Mouse (Mus musculus): ENCODE results near the gene Gcdh.

The Gcdh gene

DNA sequence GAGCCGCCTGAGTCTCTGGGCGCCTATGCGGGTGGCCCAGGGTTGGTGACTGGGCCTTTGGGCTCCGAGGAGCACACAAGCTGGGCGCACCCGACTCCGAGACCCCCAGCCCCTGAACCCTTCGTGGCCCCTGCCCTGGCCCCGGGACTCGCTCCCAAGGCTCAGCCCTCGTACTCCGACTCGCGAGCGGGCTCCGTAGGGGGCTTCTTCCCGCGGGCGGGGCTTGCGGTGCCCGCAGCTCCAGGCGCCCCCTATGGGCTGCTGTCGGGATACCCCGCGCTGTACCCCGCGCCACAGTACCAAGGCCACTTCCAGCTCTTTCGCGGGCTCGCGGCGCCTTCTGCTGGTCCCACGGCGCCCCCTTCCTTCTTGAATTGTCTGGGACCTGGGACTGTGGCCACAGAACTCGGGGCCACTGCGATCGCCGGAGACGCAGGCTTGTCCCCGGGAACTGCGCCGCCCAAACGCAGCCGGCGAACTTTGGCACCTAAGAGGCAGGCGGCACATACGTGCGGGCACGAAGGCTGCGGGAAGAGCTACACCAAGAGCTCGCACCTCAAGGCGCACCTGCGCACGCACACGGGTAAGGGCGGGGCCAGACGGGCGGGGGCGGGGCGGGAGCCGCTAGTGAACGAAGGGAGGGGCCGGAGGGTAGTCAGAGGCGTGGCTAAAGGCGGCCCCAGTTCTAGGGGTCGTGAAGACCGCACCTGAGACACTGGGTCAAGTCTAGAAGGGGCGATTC, 9.4 kb upstream of the Gcdh start:
- POLR2A ChIA-PET = interaction anchor here (0.5 to 6.7 kb wide), 141 partner anchors 8 to 1208 kb away, joined by 3 to 200 read pairs (median 5); partner anchors contain the start of genes Calr (in 4 of the 4), Gcdh (in 4 of the 4), Dhps (in 3 of the 4) and Rad23a (in 3 of the 4)
- CTCF ChIA-PET = interaction anchor here (0.5 to 3.5 kb wide), 102 partner anchors 9 to 837 kb away, joined by 3 to 54 read pairs (median 4); partner anchors contain the start of genes Farsa (in 3 of the 4), Gcdh (in 3 of the 4), Syce2 (in 3 of the 4) and Calr (in 2 of the 4)

DNA sequence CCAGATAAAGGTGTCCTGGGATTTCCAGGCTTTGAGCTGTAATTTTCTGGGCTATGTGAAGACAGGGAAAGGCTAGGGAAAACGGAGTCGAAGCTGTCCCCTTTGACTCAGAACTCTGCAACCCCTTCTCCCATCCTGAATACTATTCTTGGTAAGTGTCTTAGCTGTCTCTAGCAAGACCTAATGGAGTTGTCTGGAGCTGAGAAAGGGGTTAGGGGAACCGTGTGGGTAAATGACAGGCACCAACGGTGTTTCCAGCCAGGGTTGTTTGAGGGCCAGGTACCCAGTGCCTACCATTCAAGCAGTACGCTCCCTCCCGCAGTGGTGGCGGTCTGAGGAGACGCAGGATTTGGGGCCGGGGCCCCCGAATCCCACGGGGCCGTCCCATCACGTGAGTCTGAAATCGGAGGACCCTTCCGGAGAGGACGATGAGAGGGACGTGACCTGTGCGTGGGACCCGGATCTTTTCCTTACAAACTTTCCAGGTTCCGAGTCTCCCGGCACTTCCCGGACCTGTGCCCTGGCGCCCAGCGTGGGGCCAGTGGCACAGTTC, 8.7 kb upstream of the Gcdh start:
- CTCF ChIA-PET = interaction anchor here (0.6 to 3.5 kb wide), 73 partner anchors 9 to 366 kb away, joined by 3 to 54 read pairs (median 5); partner anchors contain the start of genes Farsa (in 3 of the 4), Gcdh (in 3 of the 4), Syce2 (in 3 of the 4) and Calr (in 2 of the 4)

DNA sequence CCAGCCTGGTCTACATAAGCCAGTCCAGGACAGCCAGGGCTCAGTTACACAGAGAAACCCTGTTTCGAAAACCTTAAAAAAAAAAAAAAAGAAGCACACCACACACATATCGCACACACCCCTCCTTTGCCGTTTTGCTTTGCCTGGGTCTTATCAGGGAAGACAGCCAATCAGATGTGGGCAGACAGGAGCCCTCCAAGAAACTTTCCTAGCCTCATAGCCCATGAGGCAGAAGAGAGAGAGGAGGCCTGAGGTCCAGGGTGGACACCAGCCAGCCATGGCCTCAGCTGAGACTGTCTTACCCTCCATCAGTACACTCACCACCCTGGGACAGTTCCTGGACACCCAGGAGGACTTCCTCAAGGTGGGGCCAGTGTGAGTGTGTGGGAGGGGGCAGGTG, 8.0 kb upstream of the Gcdh start, which contains the start of gene Klf1:
Klf1 (plus strand) TSS at position 177 of the 400 bp plus-strand sequence.
- CTCF ChIA-PET = interaction anchor here in 3 of 4 experiments (1.2 to 3.5 kb wide), 9 partner anchors 8 to 316 kb away, joined by 3 to 54 read pairs (median 12); partner anchors contain the start of genes Gcdh (in 2 of the 3) and Syce2 (in 1 of the 3)
- POLR2A ChIA-PET = interaction anchor here in 3 of 4 experiments (0.5 to 6.7 kb wide), 32 partner anchors 9 to 245 kb away, joined by 3 to 200 read pairs (median 14); partner anchors contain the start of genes Calr (in 2 of the 3), Gcdh (in 2 of the 3), Syce2 (in 2 of the 3) and Dhps (in 1 of the 3)

More for the DNA sequence above, 8.7 kb upstream of the Gcdh start:
- POLR2A ChIA-PET = interaction anchor here (0.5 to 6.7 kb wide), 100 partner anchors 9 to 570 kb away, joined by 3 to 200 read pairs (median 7); partner anchors contain the start of genes Gcdh (in 4 of the 4), Calr (in 3 of the 4), Rad23a (in 3 of the 4) and Dhps (in 2 of the 4)

DNA sequence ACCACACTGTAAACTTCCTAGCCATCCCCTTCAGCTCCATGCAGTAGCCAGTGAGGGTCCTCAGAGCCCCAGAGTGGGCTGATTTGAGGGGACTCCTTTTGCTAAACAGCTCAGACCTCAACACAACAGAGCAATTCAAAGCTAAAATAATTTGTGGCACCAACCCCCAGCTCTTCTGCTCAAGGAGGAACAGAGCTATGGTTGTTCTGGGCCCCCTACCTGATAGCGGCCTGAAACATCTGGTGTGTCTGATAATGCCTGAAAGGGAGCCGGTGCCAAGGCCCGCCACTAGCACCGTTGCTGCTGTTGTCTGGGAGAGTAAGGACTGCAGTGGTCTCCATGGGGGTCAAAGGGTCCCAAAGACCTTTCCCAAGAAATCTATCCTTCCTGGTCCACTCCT, 7.3 kb upstream of the Gcdh start:
- ChIA-PET CTCF (interaction anchor here in 1 of 4 experiments (0.6 to 1.0 kb wide), 3 partner anchors 12 to 253 kb away, joined by 3 to 4 read pairs (median 3); no protein-coding TSS in a partner anchor), POLR2A (interaction anchor here in 3 of 4 experiments (0.6 to 5.3 kb wide), 14 partner anchors 9 to 171 kb away, joined by 3 to 72 read pairs (median 3); partner anchors contain the start of genes Calr (in 1 of the 3), Dhps (in 1 of the 3) and Farsa (in 1 of the 3))

DNA sequence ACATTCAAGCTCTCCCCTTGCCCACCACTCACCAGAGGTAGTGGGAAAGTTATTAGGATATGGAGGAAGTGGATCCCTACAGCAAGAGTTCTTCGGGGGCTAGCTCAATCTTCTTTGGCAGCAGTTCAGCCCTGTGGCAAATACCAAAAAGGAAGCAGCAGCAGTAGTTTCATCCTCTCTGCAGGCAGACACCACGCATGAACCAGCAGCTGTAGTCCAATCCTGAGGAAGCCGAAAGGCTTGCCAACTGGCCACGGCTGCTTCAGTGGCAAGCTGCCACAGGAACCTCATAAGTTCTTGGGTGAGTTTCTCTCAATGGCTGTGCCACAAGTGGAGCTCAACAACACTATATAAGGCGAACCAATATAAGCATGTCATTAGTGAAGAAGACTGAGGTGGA, 2.2 kb upstream of the Gcdh start:
- POLR2A ChIA-PET = interaction anchor here in 3 of 4 experiments (0.6 to 6.5 kb wide), 15 partner anchors 8 to 557 kb away, joined by 3 to 115 read pairs (median 3); partner anchors contain the start of genes Calr (in 2 of the 3), Dnase2a (in 2 of the 3), Klf1 (in 1 of the 3) and Syce2 (in 1 of the 3)

DNA sequence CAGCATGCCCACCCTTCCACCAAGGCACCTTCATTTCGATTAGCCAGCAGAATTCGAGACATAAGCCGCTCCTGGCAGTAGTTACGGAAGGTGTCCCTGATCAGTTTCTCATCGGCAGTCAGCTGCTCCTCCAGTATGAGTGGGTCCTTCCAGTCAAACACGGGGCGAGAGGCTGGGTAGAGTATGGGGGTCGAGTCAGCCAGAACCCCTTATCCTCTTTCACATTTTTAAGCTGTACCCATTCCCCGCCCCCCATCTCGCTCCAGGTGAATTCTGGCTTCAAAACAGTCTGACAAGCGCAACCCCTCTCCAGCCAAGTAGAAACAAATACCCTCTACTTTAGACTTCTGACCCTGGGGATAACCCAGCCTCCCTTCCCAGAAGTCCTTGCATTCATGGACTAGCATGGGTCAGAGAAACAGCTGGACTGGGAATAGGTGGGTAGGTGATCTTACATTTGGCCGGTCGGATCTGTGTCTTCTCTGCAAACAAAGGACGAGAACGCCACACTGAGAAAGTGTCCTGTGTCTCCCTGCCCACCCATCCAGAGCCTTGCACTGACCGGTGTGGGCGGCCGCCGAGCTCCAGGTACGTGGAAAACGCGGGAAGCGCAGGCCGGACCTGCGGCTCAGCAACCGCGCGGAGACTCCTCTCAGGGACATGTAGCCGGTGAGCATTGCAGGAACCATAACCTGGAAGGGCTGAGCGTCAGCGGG, 570 bp downstream of the Gcdh start:
- POLR2A ChIA-PET = interaction anchor here (0.5 to 6.5 kb wide), 81 partner anchors 10 to 788 kb away, joined by 3 to 121 read pairs (median 5); partner anchors contain the start of genes Calr (in 3 of the 4), Dnase2a (in 3 of the 4), Syce2 (in 3 of the 4) and Farsa (in 2 of the 4)

More for the DNA sequence above, 2.2 kb upstream of the Gcdh start:
- CTCF ChIA-PET = interaction anchor here in 1 of 4 experiments (0.7 kb wide), 1 partner anchor 14 kb away, joined by 3 read pairs; no protein-coding TSS in a partner anchor

DNA sequence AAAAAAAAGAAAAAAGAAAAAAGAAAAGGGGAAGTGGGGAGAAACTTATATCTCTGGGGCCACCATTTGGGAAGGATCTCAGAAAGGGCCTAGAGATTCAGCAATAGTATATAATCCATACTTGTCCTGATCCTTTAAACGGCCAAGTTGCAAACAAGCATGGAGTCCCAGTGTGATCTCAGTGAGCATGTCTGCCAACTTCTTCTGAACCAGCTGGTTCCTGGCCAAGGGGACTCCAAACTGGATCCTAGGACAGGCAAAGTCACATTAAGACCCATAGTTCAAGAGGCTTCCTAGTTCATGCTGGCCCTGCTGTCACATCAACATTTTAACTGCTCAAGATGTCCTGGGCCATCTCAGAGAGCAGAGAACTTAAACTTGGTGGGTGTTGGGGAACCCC, 4.6 kb downstream of the Gcdh start:
- ChIA-PET POLR2A (interaction anchor here in 2 of 4 experiments (0.8 to 6.5 kb wide), 8 partner anchors 9 to 55 kb away, joined by 3 to 115 read pairs (median 4); partner anchors contain the start of genes Klf1 (in 2 of the 2) and Syce2 (in 1 of the 2)), CTCF (interaction anchor here in 3 of 4 experiments (0.5 to 1.8 kb wide), 4 partner anchors 26 to 152 kb away, joined by 3 to 5 read pairs (median 4); no protein-coding TSS in a partner anchor)

More for the DNA sequence above, 570 bp downstream of the Gcdh start:
- CTCF ChIA-PET = interaction anchor here (0.5 to 3.3 kb wide), 24 partner anchors 10 to 504 kb away, joined by 3 to 54 read pairs (median 4); partner anchors contain the start of genes Dnase2a (in 1 of the 4), Klf1 (in 1 of the 4), Lyl1 (in 1 of the 4) and Nacc1 (in 1 of the 4)

DNA sequence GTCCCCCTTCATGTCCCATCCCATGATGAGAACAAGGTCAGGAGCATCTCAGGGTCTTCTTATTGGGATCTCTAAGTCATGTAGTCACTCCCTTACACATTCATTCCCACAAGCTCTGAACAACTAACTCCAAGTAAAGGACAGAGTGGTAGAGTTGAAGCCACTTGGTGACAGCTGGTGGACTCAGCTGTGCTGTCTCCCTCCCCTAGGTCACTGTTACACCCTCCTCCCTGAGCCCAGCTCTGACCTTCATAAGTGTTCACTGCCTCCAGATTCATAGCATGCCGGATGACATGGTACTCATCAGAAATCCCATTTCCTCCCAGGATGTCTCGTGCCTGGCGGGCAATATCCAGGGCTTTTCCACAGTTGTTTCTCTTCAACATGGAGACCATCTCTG, 5.4 kb downstream of the Gcdh start:
- CTCF ChIA-PET = interaction anchor here in 2 of 4 experiments (0.6 to 1.8 kb wide), 2 partner anchors 40 to 78 kb away, joined by 5 read pairs; no protein-coding TSS in a partner anchor
- POLR2A ChIA-PET = interaction anchor here in 2 of 4 experiments (1.0 to 4.1 kb wide), 4 partner anchors 9 to 16 kb away, joined by 3 to 19 read pairs (median 4); partner anchors contain the start of genes Klf1 (in 1 of the 2) and Syce2 (in 1 of the 2)

DNA sequence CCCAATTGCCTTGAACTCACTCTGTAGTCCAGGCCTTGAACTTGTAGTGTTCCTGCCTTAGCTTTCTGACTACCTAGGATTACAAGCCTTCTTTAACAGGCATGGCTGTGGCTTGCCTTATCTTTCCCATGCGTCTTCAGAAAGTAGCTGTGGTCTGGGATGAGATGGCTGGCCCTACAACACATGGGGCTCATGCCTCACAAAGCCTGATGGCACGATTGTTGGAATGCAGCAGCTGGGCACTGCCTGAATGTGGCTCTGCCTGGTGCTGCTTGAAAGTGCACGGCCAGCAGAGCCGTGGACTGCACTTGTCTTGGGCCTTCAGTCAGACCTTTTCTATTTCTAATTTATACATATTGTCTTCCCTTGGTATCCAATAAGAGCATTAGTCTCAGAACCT, 9.0 kb downstream of the Gcdh start:
- CTCF ChIA-PET = interaction anchor here in 1 of 4 experiments (1.4 kb wide), 1 partner anchor 18 kb away, joined by 3 read pairs; no protein-coding TSS in a partner anchor
- POLR2A ChIA-PET = interaction anchor here in 2 of 4 experiments (0.9 to 5.6 kb wide), 8 partner anchors 8 to 38 kb away, joined by 3 to 46 read pairs (median 20); partner anchors contain the start of genes Gcdh (in 2 of the 2), Calr (in 1 of the 2), Farsa (in 1 of the 2) and Syce2 (in 1 of the 2)

DNA sequence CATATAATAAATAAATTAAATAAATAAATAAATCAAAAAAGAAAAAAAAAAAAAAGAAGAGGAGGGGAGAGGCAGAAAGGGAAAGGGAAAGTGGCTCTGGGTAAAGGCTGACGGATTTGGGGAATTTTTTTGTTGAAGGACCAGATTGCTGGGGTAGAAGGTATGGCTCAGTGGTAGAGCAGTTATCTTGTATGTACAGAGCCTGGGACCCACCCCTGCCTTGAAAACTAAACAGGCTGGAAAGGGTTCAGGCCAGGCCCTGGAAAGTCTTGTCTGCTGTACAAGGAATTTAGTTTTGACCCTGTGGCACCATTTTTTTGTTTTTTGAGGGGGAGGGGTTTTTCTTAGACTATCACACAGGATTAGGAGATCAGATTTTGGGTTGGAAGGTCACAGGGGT, 14.8 kb downstream of the Gcdh start:
- CTCF ChIA-PET = interaction anchor here in 1 of 4 experiments (1.5 kb wide), 1 partner anchor 24 kb away, joined by 6 read pairs; no protein-coding TSS in a partner anchor
- POLR2A ChIA-PET = interaction anchor here (0.6 to 3.2 kb wide), 11 partner anchors 9 to 1281 kb away, joined by 3 to 12 read pairs (median 4); partner anchors contain the start of genes Farsa (in 1 of the 4), Gcdh (in 1 of the 4) and Klf1 (in 1 of the 4)

DNA sequence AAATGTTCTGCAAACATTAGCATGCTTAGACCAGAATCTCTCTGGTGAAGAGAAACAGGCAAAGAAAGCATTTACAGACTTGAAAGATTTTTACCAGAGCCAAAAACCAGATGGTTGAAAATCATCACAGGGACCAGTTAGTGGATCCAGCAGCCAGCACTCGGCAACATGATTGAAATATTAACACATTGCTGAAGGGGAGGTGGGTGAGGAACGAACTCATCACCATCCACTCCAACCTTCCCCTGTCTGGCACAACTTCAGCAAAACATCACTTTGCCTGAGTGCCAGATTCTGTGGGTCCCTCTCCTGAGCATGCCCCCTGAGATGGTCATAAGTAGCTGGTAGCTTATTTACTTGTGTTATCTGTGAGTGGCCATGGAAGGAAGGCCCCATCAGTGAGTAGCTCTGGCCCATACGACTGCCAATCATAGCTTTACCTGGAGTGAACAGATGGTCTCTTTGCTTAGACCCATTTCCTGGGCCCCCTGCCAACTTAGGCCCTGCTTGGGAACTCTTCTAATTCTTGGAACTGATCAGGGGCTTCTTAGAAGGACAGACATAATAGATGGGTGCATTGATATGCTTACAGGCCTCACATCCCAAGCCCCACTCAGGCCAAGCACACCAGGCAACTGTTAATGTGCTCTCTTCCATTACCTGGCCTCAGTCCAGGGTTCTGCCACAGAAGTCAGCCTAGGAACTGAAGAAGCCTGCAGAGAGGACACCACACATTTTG, 16.3 kb downstream of the Gcdh start:
- POLR2A ChIA-PET = interaction anchor here (0.7 to 3.2 kb wide), 24 partner anchors 12 to 194 kb away, joined by 3 to 12 read pairs (median 4); partner anchors contain the start of genes Calr (in 3 of the 4), Dhps (in 1 of the 4), Dnase2a (in 1 of the 4) and Farsa (in 1 of the 4)
- CTCF ChIA-PET = interaction anchor here in 2 of 4 experiments (0.7 to 1.5 kb wide), 4 partner anchors 26 to 168 kb away, joined by 3 to 6 read pairs (median 3); no protein-coding TSS in a partner anchor

DNA sequence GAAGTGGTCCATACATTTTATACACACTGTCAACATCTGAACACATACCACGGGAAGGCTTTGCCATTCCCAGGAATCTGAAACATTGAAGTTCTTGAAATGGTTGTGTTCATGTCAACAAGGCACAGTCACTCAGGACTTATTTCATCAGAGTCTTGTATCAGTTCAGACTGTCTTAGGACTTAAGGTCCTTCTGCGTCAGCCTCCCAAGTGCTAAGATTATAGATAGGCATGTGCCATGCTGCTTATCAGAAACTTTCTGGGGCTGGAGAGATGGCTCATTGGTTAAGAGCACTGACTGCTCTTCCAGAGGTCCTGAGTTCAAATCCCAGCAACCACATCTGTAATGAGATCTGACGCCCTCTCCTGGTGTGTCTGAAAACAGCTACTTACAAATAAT, 19.4 kb downstream of the Gcdh start:
- CTCF ChIA-PET = no interaction called here
- POLR2A ChIA-PET = interaction anchor here in 2 of 4 experiments (1.0 to 23.0 kb wide), 8 partner anchors 9 to 41 kb away, joined by 3 to 705 read pairs (median 5); partner anchors contain the start of genes Calr (in 2 of the 2), Gadd45gip1 (in 2 of the 2), Rad23a (in 2 of the 2) and Gcdh (in 1 of the 2)

DNA sequence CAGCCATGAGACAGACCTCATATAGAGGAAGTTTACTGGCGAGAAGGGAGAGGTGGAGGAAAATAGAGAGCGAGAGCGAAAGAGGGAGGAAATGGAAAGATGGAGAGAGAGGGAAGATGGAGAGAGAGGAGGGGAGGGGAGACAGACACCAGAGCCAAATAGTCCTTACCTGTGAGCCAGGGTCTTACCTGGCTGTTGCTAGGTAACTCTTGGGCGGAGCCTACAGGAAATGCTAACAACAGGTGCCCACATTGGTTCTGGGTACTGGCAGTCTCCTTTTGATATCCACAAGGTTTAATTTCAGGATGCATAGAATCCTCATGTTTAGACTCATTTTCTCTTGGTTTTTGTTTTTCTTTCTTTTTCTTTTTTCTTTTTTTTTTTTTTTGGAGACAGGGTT, 20.7 kb downstream of the Gcdh start:
- CTCF ChIA-PET = interaction anchor here in 3 of 4 experiments (1.3 to 2.7 kb wide), 6 partner anchors 10 to 57 kb away, joined by 5 to 18 read pairs (median 7); partner anchors contain the start of genes Gcdh (in 1 of the 3) and Klf1 (in 1 of the 3)
- POLR2A ChIA-PET = interaction anchor here (0.7 to 23.0 kb wide), 25 partner anchors 9 to 198 kb away, joined by 3 to 705 read pairs (median 11); partner anchors contain the start of genes Calr (in 3 of the 4), Farsa (in 2 of the 4), Gadd45gip1 (in 2 of the 4) and Gcdh (in 2 of the 4)

DNA sequence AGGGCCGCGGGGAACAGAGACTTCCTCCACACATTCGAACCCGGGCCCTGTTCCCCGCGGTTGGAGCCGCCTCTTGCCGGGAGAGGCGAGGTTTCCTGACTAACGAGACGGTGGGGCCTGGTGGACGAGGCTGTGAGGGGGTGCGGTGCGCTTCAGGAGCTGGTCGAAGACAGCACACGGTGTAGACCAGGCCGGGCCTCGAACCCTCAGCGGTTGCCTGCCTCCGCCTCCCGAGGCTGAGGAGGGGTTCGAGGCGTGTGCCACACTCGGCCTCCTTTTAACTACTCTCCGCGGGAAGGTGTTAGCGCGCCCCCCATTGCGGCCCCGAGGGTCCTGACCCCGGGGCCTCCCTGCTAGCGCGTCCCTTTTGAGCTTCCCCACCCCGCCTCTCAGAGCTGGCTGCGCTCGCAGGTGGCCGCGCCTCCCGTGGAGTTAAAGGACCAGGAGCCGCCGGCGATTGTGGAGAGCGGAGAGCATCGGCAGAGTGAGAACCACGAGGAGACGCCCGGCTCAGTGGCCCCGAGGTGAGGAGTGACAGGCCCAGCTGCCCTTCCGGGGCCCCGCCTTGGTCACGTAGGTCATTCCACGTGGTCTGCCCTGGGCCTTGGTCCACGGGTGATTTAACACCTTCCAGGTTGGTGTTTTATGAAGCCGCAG, 21.3 kb downstream of the Gcdh start:
- POLR2A ChIA-PET = interaction anchor here (0.7 to 23.0 kb wide), 47 partner anchors 8 to 426 kb away, joined by 3 to 705 read pairs (median 5); partner anchors contain the start of genes Calr (in 4 of the 4), Farsa (in 4 of the 4), Gcdh (in 3 of the 4) and Rad23a (in 3 of the 4)
- CTCF ChIA-PET = interaction anchor here in 3 of 4 experiments (0.9 to 2.7 kb wide), 13 partner anchors 9 to 169 kb away, joined by 3 to 18 read pairs (median 5); partner anchors contain the start of genes Farsa (in 1 of the 3), Gcdh (in 1 of the 3), Klf1 (in 1 of the 3) and Rad23a (in 1 of the 3)

Data from embryonic stem cell, embryonic (primary cell).